Mouse (Mus musculus) liver, embryonic 13.5 days (tissue): ENCODE measurements around the gene Rbfox1. TPM values are rescaled to one million over a fixed set of nuclear protein-coding genes. Genes with fewer than 3 reads are reported as not detected.

Experiments used
- ATAC-seq: fragments of 200-750 bp; cut with Nextera tagmentation; 2 replicates; pipeline ENCODE4 v1.8.0; 2017; ENCODE audit warnings: low read depth, mild to moderate bottlenecking, moderate number of reproducible peaks, moderate library complexity
- DNase-seq: peaks from one replicate; pipeline ENCODE4 v3.0.0; 2022
- H3K27ac ChIP-seq: fragments of 300-500 bp; sonication (generic); 2 replicates; pipeline ENCODE4 v1.5.1; 2015; ENCODE audit warnings: moderate library complexity, mild to moderate bottlenecking, inconsistent platforms
- H3K27me3 ChIP-seq: fragments of 300-500 bp; sonication (generic); 2 replicates; pipeline ENCODE4 v1.6.1; 2015; ENCODE audit warnings: mild to moderate bottlenecking, inconsistent platforms
- H3K36me3 ChIP-seq: fragments of 300-500 bp; sonication (generic); 2 replicates; pipeline ENCODE4 v1.6.1; 2015; ENCODE audit warnings: mild to moderate bottlenecking, inconsistent platforms
- H3K4me1 ChIP-seq: fragments of 300-500 bp; sonication (generic); replicated peaks from 2 replicates; pipeline ENCODE4 v1.6.1; 2015; ENCODE audit warnings: inconsistent platforms
- H3K4me2 ChIP-seq: fragments of 300-500 bp; sonication (generic); 2 replicates; pipeline ENCODE4 v1.6.1; 2015; ENCODE audit warnings: inconsistent platforms, mild to moderate bottlenecking, moderate library complexity
- H3K4me3 ChIP-seq: fragments of 300-500 bp; sonication (generic); replicated peaks from 2 replicates; pipeline ENCODE4 v1.5.1; 2015; ENCODE audit warnings: mild to moderate bottlenecking, inconsistent platforms
- H3K9ac ChIP-seq: fragments of 300-500 bp; sonication (generic); 2 replicates; pipeline ENCODE4 v1.6.1; 2015; ENCODE audit warnings: mild to moderate bottlenecking, inconsistent platforms
- H3K9me3 ChIP-seq: fragments of 300-500 bp; sonication (generic); replicated peaks from 2 replicates; pipeline ENCODE4 v1.6.1; 2016; ENCODE audit warnings: inconsistent platforms
- WGBS: fragments of 180-500 bp; shearing (Covaris S2); methylation state at CpG from one replicate; pipeline ENCODE4 v1.1.7; 2015; ENCODE audit not compliant: insufficient replicate concordance; 5-methylcytosine and 5-hydroxymethylcytosine counted together
- polyA plus RNA-seq: library from polyadenylated mRNA; unstranded; fragments of >200 nt; fragmentation: Nextera tagmentation; extraction: Ambion mirVana; gene quantifications from 2 replicates; pipeline ENCODE4 v1.2.1, GENCODE M21; 2015

Gene Rbfox1
- polyA plus RNA-seq, 1 experiment from 2014 or later, result 0.29 TPM

DNA sequence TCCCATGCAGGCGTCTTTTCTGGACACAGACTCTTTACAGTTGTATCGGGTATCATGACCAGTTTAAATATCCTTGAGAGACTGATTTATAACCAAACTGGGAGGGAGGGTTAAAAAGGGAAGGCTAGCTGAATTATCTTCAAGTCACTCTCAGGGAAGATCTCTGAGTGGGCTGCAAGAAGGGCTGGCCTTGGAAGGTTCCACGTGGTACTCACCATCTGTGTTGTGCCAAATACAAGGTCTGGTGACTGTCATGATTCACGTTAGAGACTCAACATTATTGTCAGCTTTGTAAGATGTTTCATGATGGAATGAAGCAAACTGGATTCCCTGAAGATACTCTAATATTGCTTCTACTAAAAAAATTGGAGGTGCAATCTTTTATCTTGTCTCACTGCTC lies 847.5 kb downstream of the Rbfox1 start:
- Histone ChIP-seq H3K4me2 (no peak overlapping the region), H3K4me1 (no peaks in the 10 kb centered on the region), H3K36me3 (no peaks in the 10 kb centered on the region), H3K27ac (no peak overlapping the region), H3K4me3 (no peak overlapping the region), H3K27me3 (no peaks in the 10 kb centered on the region), H3K9ac (no peak overlapping the region), H3K9me3 (no peaks in the 10 kb centered on the region)
- DNase-seq (no peak), ATAC-seq (no peak)
- WGBS, result 62% methylated on average over 4 of the region's 4 CpGs

DNA sequence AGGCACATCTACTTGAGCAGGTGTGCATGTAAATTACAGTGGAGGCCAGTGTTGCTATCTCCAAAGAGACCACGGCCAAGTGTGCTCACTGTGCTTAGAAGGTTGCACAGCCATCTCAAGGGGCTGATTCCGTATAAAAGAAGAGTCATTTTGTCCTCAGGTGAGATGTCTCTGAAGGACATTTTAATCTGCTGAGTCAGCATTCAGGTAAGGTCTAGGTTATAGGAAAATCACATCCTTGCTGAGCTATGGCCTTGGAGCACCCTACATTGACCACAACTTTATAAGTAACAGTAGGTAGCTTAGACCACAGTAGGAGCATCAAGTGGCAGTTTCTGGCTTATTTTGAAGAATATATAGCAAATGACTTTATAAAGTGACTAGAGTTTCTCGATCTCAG lies 848.3 kb downstream of the Rbfox1 start:
- no peak for ATAC-seq

DNA sequence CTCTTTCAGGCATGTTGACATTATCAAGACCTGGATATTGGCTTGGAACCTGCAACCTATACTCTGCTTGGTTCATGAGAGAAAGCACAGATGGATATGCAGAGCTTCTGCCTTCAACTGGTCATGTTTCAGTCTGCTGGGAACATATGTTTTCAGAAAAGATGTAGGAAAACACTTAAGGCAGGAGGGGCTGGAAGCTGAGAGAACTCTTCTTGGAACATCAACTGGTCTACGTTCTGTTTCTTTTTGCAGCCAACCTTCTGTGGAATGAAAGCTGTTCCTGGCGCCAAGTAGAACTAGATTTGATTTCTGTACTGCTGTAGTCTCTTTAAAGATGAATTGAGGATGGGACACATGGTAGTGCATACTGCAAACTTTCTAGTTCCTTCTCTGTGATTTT lies 851.4 kb downstream of the Rbfox1 start:
- Histone ChIP-seq H3K4me3 (no peak overlapping the region), H3K4me2 (no peak overlapping the region), H3K4me1 (no peaks in the 10 kb centered on the region), H3K36me3 (no peaks in the 10 kb centered on the region), H3K9me3 (no peaks in the 10 kb centered on the region), H3K27ac (no peak overlapping the region), H3K27me3 (no peaks in the 10 kb centered on the region), H3K9ac (no peak overlapping the region)
- DNase-seq, result no peak
- 53% methylated on average over 2 of the region's 2 CpGs for WGBS
- no peak for ATAC-seq

More for the DNA sequence above, 848.3 kb downstream of the Rbfox1 start:
- no peaks in the 10 kb centered on the region for H3K4me1 ChIP-seq
- H3K36me3 ChIP-seq, result no peaks in the 10 kb centered on the region
- H3K4me2 ChIP-seq, result no peak overlapping the region
- no peak overlapping the region for H3K27ac ChIP-seq
- H3K9me3 ChIP-seq, result no peaks in the 10 kb centered on the region
- no peaks in the 10 kb centered on the region for H3K27me3 ChIP-seq
- H3K4me3 ChIP-seq, result no peak overlapping the region
- 49% methylated on average over 3 of the region's 3 CpGs for WGBS
- H3K9ac ChIP-seq, result no peak overlapping the region
- DNase-seq, result no peak

DNA sequence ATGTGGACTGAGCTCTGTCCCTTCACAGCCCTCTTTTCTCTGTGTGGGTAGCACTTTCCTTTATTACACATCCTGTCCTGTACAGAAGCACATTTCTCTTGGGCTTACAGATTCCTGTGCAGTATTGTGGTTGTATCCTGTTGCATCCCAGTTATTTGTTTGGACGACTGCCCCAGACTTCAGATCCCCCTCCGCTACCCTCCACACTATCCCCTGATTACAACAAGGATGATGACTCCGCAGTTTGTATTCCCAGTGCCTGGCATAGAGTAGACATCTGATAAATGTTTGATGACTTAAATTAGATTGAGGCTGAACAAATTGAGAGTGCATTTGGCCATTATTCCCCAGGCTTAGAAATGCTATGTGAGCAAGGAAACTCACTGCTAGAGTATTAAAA lies 851.8 kb downstream of the Rbfox1 start:
- no peak for DNase-seq
- Histone ChIP-seq H3K36me3 (no peaks in the 10 kb centered on the region), H3K9ac (no peak overlapping the region), H3K27me3 (no peaks in the 10 kb centered on the region), H3K9me3 (no peaks in the 10 kb centered on the region), H3K4me2 (no peak overlapping the region), H3K4me3 (no peak overlapping the region), H3K27ac (no peak overlapping the region), H3K4me1 (no peaks in the 10 kb centered on the region)
- ATAC-seq, result no peak
- 67% methylated on average over 3 of the region's 3 CpGs for WGBS

DNA sequence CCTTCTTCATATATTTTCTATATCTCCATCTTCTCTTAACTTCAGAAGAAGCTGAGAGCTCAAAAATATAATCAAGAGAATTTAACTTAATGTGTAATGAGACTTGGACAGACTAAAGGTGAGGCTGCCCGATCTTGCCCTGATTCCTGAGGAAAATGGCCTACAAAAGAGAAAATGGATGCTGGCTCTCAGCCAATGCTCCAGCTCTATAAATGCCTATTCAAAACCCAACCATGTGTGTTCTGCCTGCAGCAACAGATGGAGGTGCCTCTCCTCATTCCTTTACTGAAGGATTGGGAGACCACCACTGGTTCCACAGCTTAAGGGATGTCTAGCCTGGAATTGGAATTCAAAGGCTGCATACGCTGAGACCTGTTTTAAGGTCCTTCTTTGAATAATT lies 861.0 kb downstream of the Rbfox1 start:
- ATAC-seq (no peak), DNase-seq (no peak)
- no peak overlapping the region for H3K9ac ChIP-seq
- WGBS, result 67% methylated on average over 2 of the region's 2 CpGs
- no peaks in the 10 kb centered on the region for H3K9me3 ChIP-seq
- H3K27ac ChIP-seq, result no peak overlapping the region
- no peaks in the 10 kb centered on the region for H3K4me1 ChIP-seq
- H3K4me3 ChIP-seq, result no peak overlapping the region
- H3K4me2 ChIP-seq, result no peak overlapping the region
- H3K36me3 ChIP-seq, result no peaks in the 10 kb centered on the region
- H3K27me3 ChIP-seq, result no peaks in the 10 kb centered on the region

DNA sequence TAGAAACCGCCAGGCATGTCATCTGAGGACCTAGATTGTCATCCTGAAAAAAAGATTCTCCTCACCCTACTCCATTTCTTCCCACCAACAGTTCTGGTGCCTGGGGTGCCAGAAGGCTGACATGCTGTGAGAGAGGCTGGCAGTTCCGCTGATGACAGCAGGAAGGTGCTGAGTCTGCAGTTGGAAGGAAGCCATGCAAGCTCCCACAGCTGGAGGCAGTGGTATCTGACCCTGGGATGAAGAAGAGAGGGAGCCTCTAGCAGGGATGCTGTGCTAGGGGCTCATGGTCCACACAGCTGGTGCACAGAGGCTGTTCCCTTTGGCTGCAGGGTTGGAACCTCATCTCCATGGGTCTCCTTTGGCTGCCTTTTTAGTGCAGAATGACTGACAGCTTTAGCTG lies 865.3 kb downstream of the Rbfox1 start:
- Histone ChIP-seq H3K4me3 (no peak overlapping the region), H3K4me2 (no peak overlapping the region), H3K27me3 (no peaks in the 10 kb centered on the region), H3K36me3 (no peaks in the 10 kb centered on the region), H3K9ac (no peak overlapping the region), H3K4me1 (no peaks in the 10 kb centered on the region), H3K27ac (no peak overlapping the region), H3K9me3 (no peaks in the 10 kb centered on the region)
- WGBS, result 33% methylated on average over 2 of the region's 2 CpGs
- ATAC-seq (no peak), DNase-seq (no peak)

DNA sequence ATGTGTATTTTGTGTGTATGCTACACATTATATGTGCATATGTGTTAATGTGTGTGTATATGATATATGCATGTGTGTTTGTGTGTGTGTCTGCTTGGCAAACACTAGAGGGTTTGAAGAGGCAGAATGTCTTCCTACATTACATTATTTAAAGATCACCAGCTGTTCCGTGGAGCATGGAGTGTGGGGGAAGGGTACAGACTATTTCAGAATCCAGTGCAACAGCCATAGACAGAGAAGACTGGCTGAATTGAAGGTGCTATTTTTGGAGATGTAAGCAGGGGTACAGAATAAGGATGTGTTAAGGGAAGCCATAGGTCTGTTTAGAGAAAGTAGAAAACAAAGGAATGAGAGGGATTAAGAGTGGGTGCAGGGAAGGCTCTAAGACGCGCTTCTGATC lies 869.7 kb downstream of the Rbfox1 start:
- DNase-seq, result no peak
- WGBS, result 75% methylated on average over 3 of the region's 3 CpGs

DNA sequence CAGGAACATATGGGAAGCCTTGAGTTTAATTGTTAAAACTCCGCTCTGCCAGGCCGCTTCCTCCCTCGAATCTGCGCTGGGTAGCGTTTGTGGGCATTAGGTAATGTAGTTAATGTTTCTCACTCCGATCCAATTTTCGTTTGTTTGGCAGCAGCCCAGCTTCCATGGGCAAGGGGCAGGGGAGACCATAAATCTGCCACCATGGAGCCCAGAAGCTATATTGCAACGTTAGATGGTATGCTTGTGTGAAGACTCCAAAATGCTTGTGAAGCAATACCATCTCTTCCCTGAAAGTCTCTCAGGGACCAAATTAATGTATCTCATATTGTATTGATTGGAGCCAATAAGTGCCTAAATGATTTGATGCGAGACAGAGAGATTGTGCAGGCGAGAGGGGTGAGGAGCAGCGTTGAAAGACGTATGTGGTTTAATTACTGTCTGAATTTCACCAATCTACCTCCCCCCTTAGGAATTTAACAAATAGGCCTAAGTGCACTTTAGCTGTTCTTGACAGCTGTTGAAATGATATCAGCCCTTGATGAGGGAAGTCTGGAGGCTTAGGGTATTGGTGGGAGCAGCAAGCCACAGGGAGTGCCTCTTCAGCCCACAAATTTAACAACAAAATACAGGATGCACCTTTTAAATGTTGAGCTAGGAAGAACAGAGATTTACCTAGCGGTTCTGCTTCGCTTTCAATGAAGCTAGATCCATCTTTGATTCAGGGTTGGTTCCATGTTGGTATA lies 884.5 kb downstream of the Rbfox1 start:
- Histone ChIP-seq H3K4me3 (no peak overlapping the region), H3K4me1 (no peaks in the 10 kb centered on the region), H3K9ac (no peak overlapping the region), H3K9me3 (no peaks in the 10 kb centered on the region), H3K27ac (no peak overlapping the region), H3K4me2 (no peak overlapping the region), H3K27me3 (no peaks in the 10 kb centered on the region), H3K36me3 (no peaks in the 10 kb centered on the region)
- WGBS, result 63% methylated on average over 14 of the region's 14 CpGs
- DNase-seq (no peak), ATAC-seq (no peak)

More for the DNA sequence above, 869.7 kb downstream of the Rbfox1 start:
- Histone ChIP-seq H3K4me3 (no peak overlapping the region), H3K27me3 (no peaks in the 10 kb centered on the region), H3K4me2 (no peak overlapping the region), H3K9ac (no peak overlapping the region), H3K9me3 (no peaks in the 10 kb centered on the region), H3K36me3 (no peaks in the 10 kb centered on the region), H3K27ac (no peak overlapping the region), H3K4me1 (no peaks in the 10 kb centered on the region)
- no peak for ATAC-seq

DNA sequence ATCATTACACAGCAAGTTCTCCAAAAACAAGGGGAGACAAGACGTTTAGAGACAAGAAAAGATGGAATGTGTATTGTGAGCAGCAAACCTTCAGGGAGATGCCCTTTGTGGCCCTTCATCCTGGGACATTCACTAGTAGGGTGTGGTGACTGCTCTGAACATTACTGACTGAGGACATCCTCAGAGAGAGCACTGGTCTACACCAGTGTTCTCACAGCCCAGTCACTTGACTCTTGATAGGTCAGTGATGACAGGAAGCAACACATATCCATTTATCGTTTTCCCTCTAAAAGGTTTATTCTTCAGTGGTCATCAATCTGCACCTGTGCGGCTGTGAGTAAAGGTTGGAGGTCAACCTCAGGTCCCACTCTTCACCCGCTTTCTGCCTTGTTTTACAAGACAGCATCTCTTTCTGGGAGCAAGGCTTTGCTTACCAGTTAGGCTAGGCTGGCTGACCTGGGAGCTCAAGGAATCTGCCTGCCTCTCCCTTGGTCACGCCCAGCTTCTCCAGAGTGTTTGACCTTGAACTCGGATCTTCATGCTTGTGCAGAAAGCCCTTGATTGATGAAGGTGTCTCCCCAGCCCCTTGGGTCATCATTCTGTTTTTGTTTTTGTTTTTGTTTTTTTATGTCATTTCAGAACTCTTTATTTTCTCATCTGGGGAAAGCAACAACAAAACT lies 892.5 kb downstream of the Rbfox1 start:
- 0 out of 2 replicates have a peak, but pooled peaks cover 2% of the 10 kb centered on the region for H3K9me3 ChIP-seq
- ATAC-seq (no peak), DNase-seq (no peak)
- H3K9ac ChIP-seq, result no peak overlapping the region
- H3K27me3 ChIP-seq, result no peaks in the 10 kb centered on the region
- no peaks in the 10 kb centered on the region for H3K36me3 ChIP-seq
- H3K4me1 ChIP-seq, result no peaks in the 10 kb centered on the region
- 64% methylated on average over 6 of the region's 6 CpGs for WGBS
- H3K27ac ChIP-seq, result no peak overlapping the region
- H3K4me2 ChIP-seq, result no peak overlapping the region
- no peak overlapping the region for H3K4me3 ChIP-seq

DNA sequence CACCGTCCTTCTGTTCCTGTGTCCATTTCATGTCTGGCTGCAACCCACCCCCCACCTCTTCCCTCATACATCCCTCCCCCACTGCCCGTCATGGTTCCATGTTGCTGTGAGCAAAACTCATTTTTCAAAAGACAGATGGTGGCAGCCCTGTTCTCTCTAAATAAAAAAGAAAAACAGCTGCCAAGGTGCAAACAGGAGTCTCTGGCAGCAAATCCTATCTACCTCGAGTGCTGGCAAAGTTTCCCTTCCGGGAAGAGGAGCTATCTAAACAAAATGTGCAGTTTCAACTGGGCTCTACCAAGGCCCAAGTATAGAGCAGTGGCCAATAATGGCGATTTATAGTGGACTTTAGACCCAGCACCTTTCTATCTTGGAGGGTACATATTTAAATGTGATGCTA lies 899.0 kb downstream of the Rbfox1 start:
- DNase-seq (no peak), ATAC-seq (no peak)
- Histone ChIP-seq H3K4me2 (no peak overlapping the region), H3K4me3 (no peak overlapping the region), H3K27me3 (no peaks in the 10 kb centered on the region), H3K9me3 (0 out of 2 replicates have a peak, but pooled peaks cover 2% of the 10 kb centered on the region), H3K36me3 (no peaks in the 10 kb centered on the region), H3K4me1 (no peaks in the 10 kb centered on the region), H3K9ac (no peak overlapping the region), H3K27ac (no peak overlapping the region)
- WGBS, result 50% methylated on average over 5 of the region's 5 CpGs

DNA sequence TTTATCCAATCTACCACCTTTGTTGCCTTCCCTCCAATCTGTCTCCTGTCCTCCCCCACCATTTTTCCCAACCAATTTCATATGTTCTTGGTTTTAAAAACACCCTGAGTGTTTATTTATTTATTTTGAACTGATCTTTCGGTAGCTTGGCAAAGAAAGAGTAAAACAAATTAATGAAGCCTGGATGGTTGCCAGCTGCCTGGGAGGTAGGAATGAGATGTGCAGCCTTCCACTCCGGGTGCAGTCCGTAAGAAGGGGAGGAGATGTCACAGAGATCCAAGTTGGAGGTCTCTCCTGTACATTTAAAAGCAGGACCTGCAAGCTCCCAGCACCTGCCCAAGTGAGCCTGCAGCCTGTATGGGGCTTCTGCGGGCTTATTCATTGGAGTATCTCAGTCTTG lies 899.9 kb downstream of the Rbfox1 start:
- Histone ChIP-seq H3K9ac (no peak overlapping the region), H3K4me1 (no peaks in the 10 kb centered on the region), H3K27me3 (no peaks in the 10 kb centered on the region), H3K27ac (no peak overlapping the region), H3K4me2 (no peak overlapping the region), H3K4me3 (no peak overlapping the region), H3K9me3 (0 out of 2 replicates have a peak, but pooled peaks cover 2% of the 10 kb centered on the region), H3K36me3 (no peaks in the 10 kb centered on the region)
- 66% methylated on average over 4 of the region's 4 CpGs for WGBS
- DNase-seq, result no peak
- ATAC-seq, result no peak

DNA sequence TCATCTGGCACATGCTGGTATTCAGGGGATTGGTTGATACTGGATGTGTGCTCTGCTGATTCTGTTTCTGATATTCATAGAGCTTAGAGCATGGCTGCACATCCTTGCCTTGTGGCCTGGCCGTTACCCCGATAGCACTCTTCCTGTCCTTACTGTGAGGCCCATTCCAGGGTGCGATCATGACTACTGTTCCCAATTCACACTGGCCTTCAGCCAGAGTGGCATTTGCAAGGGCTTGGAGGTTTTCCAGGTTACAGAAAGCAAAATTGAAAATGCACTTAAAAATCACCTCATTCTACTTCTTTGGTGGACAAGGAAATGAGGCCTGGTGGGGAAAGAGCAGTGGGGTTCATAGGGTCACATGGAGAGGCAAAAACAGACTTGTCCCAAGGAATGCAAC lies 906.1 kb downstream of the Rbfox1 start:
- Histone ChIP-seq H3K4me3 (no peak overlapping the region), H3K27me3 (no peaks in the 10 kb centered on the region), H3K4me1 (no peaks in the 10 kb centered on the region), H3K9ac (no peak overlapping the region), H3K9me3 (no peaks in the 10 kb centered on the region), H3K27ac (no peak overlapping the region), H3K4me2 (no peak overlapping the region), H3K36me3 (no peaks in the 10 kb centered on the region)
- DNase-seq (no peak), ATAC-seq (no peak)
- 65% methylated on average over 3 of the region's 3 CpGs for WGBS
